Mouse (Mus musculus): Measurements from ENCODE around the gene Fam84b.

Gene Fam84b

DNA sequence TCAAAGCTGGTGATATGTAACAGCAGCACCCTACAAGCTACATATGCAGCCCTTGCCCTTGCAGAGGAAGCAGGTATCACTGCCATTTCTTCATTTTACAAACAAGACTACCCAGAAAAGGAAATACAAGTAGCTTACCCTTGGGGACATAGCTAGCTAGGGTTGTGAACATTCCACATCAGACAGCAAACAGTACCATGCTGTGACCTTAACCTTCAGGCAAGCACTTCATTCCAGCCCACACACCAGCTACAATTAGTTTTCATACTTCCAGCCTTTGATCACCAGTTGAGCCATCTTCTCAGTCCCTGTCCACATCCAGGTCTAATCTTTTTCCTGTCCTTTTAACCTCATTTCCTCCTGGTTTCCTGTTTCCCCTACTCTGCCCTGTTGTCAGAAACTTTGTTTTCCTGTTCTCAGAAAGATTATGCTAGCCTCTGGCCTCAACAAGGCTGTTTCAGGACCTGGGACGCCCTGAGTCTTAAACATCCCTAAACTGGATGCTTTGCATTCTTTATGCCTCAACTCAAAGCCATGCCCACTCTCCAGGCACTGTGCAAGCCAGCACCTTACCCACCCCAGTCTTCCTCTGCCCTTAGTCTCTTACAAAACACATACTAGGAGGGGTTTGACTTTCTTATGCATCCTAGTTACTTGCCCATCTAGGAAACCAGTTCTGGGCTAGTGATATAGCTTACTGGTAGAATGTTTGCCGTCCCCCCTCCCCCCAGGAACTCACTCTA is 19.9 kb downstream of the Fam84b start:
- peak; percentile 34 for DNase-seq (ENCODE audit: low spot score)

DNA sequence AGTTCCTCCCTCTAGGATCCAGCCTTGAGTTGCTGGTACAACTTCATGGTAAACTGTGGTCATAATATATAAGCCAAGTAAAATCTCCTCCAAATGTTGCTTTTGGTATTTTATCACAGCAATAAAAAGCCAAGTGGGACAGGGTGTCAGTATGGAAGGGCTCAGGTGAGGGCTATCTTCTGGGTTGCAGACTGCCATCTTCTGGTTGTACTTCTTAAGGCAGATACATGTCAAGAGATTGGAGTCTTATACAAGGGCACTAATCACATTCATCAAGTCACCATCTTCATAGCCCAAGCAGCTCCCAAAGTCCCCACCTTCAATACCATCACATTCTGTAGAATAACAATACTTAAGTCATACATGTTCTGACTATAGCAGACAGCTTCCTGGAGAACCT is 21.0 kb downstream of the Fam84b start:
- no peak for DNase-seq (ENCODE audit: low spot score)

DNA sequence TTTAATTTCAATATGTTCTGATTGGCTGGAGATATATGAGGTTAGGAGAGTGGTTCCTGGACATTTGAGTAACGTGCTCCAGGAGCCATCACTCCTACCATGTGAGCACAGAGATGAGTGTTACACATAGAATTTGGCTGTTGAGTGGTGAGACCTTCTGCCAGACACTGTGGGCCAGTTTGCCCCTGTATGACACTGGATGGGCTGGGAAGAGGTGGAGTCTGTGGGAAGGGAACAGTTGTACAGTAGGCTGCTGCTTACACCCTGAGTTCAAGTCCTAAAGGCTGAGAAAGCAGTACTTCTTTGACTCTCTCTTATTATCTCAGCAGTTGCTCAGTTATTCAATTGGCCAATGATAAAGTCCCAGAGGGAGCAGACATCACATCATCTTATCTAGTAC is 27.4 kb downstream of the Fam84b start:
- no peak for DNase-seq (ENCODE audit: low spot score)

DNA sequence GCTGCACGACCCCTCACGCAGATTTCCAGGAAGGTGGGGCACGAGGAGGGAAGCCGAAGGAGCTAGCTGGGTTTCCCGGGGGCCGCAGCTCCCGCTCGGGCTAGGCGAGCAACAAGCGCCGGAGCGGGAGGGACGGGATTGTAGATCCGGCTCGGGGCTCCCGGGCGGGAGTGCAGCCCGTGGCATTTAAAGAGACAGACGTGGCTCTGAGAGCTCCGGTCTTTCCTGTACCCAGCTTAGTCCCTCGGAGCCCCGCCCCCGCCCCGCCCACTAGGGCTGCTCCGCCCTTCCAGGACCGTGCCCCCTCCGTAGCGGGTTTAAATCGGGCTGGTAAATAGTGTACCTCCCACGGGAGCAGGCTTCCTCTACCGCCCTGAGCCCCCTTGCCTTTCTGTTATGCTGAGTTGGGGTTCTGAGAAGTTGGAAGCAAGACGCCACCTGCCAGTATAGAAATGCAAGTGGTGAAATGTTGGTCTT is 28.8 kb downstream of the Fam84b start:
- DNase-seq (ENCODE audit: low spot score) = peak; percentile 94

DNA sequence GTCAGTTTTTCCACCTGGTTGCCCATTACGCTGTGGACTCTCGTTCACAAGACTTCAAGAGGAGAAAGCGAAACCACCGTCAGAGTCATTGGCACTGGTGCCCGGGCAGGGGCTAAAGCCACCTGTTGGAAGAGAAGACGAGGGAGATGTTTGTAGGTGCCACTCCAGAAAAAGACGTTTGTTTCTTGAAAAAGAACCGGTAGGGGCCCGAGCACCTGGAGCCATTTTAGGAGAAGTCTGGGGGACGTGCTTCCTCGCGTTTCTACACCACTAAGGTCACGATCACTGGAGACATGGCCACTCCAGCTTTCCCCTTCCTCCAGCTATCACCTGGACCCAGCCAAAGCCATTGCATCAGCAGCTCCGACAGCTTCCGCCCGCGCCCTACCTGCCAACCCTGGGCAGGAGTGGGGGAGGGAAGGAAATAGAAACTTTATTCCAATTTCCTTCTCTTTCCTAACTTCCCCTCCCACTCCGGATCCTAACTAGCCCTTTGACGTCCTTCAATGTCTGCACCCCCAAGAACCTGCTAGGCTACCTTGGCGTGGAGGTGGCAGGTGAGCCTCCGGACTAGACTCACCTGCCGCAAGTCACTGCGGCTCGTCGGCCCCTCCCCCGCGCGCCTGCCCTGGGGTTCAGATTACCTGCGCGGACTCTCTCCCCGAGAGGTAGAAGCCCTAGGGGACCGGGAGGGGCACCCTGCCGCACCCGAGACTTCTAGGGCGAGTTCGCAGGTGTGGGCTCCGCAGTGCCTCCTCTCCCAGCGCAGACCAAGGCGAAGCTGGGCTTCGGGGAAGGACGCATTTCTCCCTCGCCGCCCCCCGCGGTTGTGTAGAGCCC is 29.5 kb downstream of the Fam84b start:
- DNase-seq (ENCODE audit: low spot score) = peak; percentile 64

DNA sequence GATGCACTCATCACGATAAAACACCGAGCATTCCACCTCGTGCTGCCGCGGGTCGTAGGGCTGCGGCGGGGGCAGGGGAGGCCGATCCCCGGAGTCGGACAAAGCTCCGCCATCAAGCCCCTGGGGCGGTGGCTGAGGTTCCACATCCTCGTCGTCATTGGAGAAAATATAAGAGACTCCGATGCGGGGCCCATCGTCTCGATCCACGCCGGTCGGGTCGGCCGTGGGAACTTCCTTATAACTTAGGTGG is 30.0 kb downstream of the Fam84b start:
- no peak for DNase-seq (ENCODE audit: low spot score)

DNA sequence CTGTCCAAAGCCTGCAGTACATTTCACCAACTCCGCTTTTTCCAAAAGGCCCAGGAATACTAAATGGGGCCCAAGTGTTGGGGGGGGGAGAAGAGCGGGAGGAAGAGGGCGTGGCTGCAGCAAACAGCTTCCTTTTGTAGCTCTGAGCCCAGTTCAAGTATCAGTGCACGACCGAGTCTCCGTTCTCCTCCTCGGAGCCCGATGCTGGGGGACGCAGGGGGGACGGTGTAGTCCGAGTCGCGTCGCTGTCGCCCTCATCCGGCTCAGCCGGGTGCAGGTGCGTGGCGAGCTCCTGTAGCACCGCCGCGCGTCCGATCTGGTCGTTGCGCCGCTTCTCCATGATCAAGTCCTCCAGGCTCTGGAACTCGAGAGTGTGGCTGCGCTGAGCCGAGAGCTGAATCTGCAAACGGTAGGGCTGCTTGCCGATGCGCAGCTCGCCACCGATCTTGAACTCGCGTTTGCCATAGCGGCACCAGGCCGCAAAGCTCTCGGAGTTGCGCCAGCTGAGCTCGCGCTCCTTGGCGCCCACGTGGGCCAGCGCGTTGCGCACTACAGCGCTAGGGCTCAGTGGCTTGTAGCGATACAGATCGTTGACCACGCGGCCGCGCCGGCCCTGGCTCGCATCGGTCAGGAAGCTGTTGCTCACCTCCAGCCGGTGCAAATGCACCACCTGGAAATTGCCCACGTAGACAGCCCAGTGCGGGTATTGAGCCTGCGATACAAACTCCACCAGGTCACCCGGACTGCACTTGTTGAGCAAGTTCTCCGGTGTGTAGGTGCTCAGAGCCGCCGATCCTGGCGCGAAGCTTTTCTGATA is 30.6 kb downstream of the Fam84b start:
- DNase-seq (ENCODE audit: low spot score) = peak; percentile 76

DNA sequence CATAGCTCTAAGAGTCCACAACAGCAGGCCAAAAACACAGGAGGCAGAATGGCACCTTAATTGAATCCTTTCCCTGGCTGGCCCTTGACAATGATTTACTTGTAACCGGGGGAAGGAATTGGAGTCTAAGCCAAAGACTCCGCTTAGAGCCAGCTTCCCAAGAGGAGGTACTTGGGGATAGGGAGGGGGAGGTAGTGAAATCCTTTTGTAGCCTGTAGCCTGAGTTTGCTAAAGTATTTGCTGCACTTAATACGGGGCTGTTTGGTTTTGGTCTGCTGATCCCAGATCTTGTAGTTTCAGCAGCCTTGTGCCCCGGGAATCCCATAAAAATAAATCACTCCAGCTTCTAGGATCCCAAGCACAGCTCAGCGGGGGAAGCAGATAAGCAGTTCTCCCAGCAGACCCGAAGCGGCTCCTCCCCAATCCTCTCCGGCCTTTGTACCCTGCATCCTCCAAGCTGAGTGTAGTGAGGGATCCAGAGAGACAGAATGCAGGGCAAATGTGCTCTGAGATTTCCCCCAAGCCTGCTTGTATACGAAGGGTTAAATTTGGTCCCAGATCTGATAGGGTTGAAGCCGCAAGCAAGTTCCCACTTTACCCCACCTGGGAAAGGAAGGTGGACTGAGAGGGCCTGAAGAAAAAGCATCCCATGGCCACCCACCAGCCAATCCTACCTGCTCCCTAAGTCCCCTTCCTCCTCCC is 31.3 kb downstream of the Fam84b start:
- peak; percentile 79 for DNase-seq (ENCODE audit: low spot score)

DNA sequence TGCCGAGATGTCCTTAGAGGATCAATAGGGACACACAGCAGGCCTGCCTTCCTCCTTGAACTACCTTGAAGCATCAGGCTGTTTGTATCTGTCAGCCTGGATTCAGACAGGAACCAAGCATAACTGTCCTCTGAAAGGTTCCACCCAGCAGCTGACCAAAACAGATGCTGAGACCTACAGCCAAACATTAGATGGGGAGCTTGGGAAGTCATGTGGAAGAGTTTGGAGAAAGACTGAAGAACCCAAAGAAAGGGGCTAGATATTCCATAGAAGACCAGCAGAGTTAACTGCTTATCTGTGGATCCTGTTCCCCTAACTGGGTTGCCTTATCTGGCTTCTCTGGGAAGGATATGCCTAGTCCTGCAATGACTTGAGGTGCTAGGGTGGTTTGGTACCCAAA is 35.1 kb downstream of the Fam84b start:
- DNase-seq (ENCODE audit: low spot score) = no peak

DNA sequence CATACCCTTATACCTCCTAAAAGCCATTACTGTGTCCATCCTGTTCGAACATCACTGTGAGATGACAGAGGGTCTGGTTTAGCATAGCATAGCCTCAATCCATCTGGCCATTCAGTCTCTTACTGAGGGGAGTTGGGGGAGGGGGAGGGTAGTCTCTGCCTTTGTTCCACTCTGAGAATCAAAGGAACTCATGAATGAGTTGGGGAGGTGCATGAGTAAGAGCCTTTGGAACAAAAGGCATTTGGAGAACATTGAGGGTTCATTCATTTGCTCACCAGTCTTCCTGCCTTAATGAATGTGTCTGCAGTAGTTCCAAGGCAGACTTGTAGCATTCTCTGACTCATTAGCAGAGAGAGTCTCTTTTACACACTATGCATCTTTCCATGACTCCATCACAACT is 37.1 kb downstream of the Fam84b start:
- no peak for DNase-seq (ENCODE audit: low spot score)

DNA sequence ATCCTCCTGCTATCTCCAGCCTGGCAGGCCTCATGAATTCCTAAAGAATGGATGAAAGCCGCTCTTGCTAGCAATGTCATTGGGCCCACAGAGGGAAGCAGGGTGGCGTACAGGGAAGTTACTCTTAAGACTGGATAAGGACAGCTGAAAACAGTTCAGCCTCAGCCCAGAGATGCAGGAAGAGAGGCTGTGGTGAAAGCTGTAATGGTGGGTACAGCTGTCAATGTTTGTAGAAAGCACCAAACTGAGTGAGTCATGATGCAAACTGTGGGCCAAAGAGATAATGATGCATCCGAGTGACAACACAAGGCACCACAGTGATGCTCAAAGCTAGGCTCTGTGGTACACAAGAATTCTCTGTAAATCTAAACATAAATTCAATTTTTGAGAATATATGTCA is 39.0 kb downstream of the Fam84b start:
- no peak for DNase-seq (ENCODE audit: low spot score)

DNA sequence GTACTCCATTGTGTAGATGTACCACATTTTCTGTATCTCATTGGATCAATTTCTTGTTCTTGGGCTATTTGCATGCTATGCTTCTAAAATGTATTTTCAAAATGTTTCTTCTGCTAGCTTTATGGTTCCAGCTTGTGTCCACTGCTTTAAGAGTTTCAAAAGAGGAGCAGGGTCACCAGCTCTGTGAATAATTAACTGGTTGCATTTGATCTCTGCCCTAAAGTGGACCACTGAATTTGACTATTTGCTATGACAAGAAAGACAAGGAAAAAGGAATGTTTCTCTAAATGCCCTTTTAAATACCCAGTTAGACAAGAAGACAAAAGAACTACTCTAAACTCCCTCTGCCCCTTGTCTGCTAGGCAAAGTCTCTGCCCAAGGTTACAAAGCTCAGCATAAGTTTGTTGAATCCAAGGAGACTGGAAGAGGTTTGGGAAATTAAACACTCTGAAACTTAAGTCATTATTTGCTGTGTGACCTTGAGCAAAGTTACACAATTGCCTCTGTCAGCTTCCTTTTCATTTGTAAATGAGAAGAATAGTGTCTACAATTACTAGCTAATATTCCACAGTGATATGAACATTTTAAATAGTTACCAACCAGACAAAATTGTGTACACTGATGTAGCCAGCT is 60.4 kb downstream of the Fam84b start:
- peak; percentile 65 for DNase-seq (ENCODE audit: low spot score)

DNA sequence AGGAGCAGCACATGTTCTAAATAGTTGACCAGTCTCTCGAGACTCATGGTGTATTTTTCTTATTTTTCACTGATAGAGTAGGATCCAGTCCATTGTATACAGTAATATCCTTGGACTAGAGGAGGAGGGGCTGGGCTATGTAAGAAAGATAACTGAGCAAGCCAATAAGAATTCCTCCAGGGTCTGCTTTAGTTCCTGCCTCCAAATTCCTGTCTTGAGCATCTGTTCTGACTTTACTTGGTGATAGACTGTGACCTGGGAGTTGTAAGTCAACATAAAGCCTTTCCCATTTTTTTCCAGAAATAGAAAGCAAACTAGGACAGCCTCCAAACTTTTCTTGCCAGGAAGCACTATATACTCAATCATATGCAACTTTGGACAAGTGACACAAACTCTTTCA is 64.5 kb downstream of the Fam84b start:
- no peak for DNase-seq (ENCODE audit: low spot score)

DNA sequence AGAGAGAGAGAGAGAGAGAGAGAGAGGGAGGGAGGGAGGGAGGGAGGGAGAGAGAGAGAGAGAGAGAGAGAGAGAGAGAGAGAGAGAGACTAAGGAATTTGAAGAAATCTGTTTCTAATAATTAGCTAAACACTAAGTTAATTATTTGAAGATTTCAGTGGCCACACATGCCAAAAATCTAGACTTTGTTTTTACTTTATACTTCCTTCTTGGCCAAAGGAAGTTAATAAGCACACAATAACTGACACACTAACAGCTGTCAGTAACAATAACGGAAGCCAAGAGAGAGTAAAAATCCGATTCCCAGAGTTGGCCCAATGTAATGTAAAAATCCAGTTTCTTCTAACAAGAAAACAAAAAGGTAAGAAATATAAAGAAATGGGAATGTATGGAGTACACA is 69.8 kb downstream of the Fam84b start:
- DNase-seq (ENCODE audit: low spot score) = no peak

DNA sequence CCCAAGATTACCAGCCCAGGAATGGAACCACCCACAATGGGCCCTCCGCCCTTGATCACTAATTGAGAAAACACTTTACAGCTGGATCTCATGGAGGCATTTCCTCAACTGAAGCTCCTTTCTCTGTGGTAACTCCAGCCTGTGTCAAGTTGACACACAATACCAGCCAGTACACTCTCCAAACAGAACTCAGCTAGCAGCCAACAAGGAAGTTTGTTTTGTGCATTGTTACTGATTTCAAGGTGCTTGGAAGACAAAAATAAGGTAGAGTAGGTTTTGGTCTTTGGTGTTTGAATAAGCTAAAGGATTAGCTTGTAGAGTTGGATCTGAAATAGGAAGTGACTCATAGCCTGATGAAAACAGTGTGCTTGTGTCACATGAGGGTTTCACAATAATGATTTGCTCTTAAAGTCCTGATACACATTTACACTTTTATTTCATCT is 74.0 kb downstream of the Fam84b start:
- peak; percentile 29 for DNase-seq (ENCODE audit: low spot score)

DNA sequence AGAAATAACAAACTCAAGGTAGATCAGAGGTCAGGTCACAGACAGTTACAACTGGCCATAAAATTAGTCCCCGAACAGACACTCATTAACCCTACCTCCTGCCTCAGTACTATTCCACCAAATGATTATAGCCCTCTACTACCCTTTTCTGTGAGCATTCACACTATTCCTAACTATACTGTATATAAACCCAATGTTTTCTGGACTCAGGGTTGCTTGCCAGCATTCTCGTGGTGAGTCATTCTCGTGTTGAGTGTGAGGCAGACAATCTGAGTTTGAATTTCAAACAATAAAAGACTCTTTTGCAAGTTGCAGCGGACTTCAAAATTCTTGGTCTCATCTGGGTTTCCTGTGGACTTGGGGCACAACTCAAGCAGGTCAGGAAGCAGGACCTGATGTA is 74.5 kb downstream of the Fam84b start:
- peak; percentile 30 for DNase-seq (ENCODE audit: low spot score)
